Mouse (Mus musculus) ES-E14 (cell line): ENCODE results near the gene Ascc1.

Experiments
- ZC3H11A ChIP-seq: IDR thresholded peaks from 2 replicates; pipeline ENCODE4 v1.6.1; 2012; ENCODE audit warnings: low read depth, mild to moderate bottlenecking, inconsistent platforms, low read length, borderline replicate concordance
- ZNF384 ChIP-seq: IDR thresholded peaks from 2 replicates; pipeline ENCODE4 v1.6.1; 2012; ENCODE audit warnings: low read depth, low read length, inconsistent platforms

DNA sequence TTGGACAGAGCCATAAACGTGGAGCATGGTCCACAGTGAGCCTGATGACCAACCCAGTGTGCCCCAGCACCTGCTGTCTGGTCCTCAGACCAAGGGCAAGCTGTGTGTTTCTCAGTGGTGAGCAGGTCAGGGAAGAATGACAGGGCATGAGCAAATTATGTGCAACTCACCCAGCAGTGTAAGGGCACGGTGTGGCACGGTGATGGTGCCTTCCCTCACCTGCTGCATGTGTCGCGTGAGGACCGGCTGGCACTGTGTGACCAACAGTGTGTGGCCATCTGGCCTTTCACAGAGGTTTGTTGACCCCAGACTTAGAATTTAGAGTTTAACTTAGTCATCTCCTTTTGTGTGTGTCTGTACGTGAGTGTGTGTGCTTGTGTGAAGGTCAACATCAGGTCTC, 74.6 kb downstream of the Ascc1 start:
- no peak for TF ChIP-seq ZNF384
- TF ChIP-seq ZC3H11A, result no peak
